Mouse (Mus musculus) stomach, embryonic 14.5 days (tissue): ENCODE data around the gene Cdc20. TPM values are rescaled to one million over a fixed set of nuclear protein-coding genes. Genes with fewer than 3 reads are reported as not detected.
A peak's percentile ranks its signal among the peaks of the same experiment; 100 is the strongest.

ENCODE experiments used
- ATAC-seq: fragments of 200-750 bp; cut with Nextera tagmentation; 2 replicates; pipeline ENCODE4 v1.8.0; 2017; ENCODE audit warnings: low read depth, moderate TSS enrichment; ENCODE audit not compliant: insufficient number of reproducible peaks, insufficient read depth, low FRiP score
- H3K27ac ChIP-seq: fragments of 300-500 bp; sonication (generic); 2 replicates; pipeline ENCODE4 v1.5.1; 2014; ENCODE audit warnings: mild to moderate bottlenecking, low read length, moderate library complexity, mixed read lengths
- H3K27me3 ChIP-seq: fragments of 300-500 bp; sonication (generic); 2 replicates; pipeline ENCODE4 v1.6.1; 2014; ENCODE audit warnings: low read length, control low read depth, mixed read lengths; ENCODE audit not compliant: control insufficient read depth, insufficient read depth
- H3K36me3 ChIP-seq: fragments of 300-500 bp; sonication (generic); 2 replicates; pipeline ENCODE4 v1.6.1; 2014; ENCODE audit warnings: mild to moderate bottlenecking, control low read depth, low read length, moderate library complexity, mixed read lengths; ENCODE audit not compliant: control insufficient read depth, insufficient read depth
- H3K4me1 ChIP-seq: fragments of 300-500 bp; sonication (generic); 2 replicates; pipeline ENCODE4 v1.6.1; 2014; ENCODE audit warnings: low read length, control low read depth, mixed read lengths; ENCODE audit not compliant: control insufficient read depth, insufficient read depth
- H3K4me2 ChIP-seq: fragments of 300-500 bp; sonication (generic); replicated peaks from 2 replicates; pipeline ENCODE4 v1.6.1; 2014; ENCODE audit warnings: low read depth, low read length, control low read depth
- H3K4me3 ChIP-seq: fragments of 300-500 bp; sonication (generic); 2 replicates; pipeline ENCODE4 v1.5.1; 2014; ENCODE audit warnings: low read depth, low read length, control low read depth
- H3K9ac ChIP-seq: fragments of 300-500 bp; sonication (generic); replicated peaks from 2 replicates; pipeline ENCODE4 v1.6.1; 2014; ENCODE audit warnings: low read depth, mild to moderate bottlenecking, control low read depth, low read length, moderate library complexity, mixed read lengths
- H3K9me3 ChIP-seq: fragments of 300-500 bp; sonication (generic); 2 replicates; pipeline ENCODE4 v1.6.1; 2016; ENCODE audit warnings: low read depth, low read length, control low read depth; ENCODE audit not compliant: control insufficient read depth
- WGBS: fragments of 180-500 bp; shearing (Covaris S2); extraction: QIAGEN DNeasy Blood & Tissue Kit; methylation state at CpG from one replicate; pipeline ENCODE4 v1.1.7; 2014; 5-methylcytosine and 5-hydroxymethylcytosine counted together
- polyA plus RNA-seq: library from polyadenylated mRNA; unstranded; fragments of >200 nt; fragmentation: Nextera tagmentation; extraction: Ambion mirVana; gene quantifications from 2 replicates; pipeline ENCODE4 v1.2.1, GENCODE M21; 2014

Gene Cdc20
- polyA plus RNA-seq, 1 experiment from 2014 or later = 230 TPM

DNA sequence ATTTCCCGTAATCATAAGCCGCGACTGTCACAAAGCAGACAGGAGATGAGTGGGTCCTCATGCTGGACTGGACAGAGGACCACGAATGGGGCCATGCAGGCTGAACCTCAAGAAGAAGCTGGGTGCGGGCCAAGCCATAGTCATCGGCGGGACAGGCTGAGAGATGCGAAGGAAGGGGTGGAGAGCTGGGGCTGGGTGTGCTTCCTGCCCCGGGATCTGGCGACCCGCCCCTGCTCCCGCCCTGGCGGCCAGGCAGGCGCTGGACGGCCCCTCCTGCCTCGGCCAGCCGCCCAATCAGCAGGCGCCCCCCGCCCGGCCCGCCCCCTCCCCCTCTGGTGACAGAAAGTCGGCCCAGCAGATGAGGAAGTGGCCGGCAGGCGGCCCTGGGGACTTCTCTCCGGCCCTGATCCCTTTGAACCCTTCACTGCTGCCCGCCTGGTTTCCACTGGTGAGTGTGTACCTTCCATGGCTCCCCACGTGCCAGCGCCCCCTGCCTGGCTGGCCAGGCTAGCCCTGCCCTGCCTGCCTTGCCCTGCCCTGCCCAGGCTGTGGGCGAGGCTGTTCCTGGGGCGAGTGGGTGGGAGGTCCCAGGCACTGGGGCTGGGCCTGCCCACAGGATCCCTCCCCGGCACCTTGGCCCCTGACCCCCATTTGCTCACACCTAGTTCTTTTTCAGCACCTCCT is 9.2 kb downstream of the Cdc20 start, which contains the start of gene Elovl1:
Gene Elovl1, plus strand, starts transcription at position 326 of the 684 bp plus-strand sequence.
- WGBS = under 1% methylated on average over 21 of the region's 31 CpGs
- peak; percentile 96 for ATAC-seq

GRCm38 (mm10) chr4:118427415-118427767 is 9.8 kb downstream of the Cdc20 start:
- WGBS = 3% methylated on average over 5 of the region's 5 CpGs
- no peaks in the 10 kb centered on the region for H3K9me3 ChIP-seq
- H3K4me3 ChIP-seq = peak overlapping the region; percentile 76
- no peaks in the 10 kb centered on the region for H3K27me3 ChIP-seq
- H3K27ac ChIP-seq = peak overlapping the region; percentile 87
- ATAC-seq = no peak
- peak overlapping the region; percentile 88 for H3K4me2 ChIP-seq
- H3K36me3 ChIP-seq = peaks cover 19% of the 10 kb centered on the region
- peaks cover 23% of the 10 kb centered on the region; the same call in 1 of the 2 replicates for H3K4me1 ChIP-seq
- peak overlapping the region; percentile 76; the same call in 1 of the 2 replicates for H3K9ac ChIP-seq

More for the DNA sequence above, 9.2 kb downstream of the Cdc20 start, which contains the start of gene Elovl1:
- Histone ChIP-seq H3K36me3 (peaks cover 21% of the 10 kb centered on the region), H3K9me3 (no peaks in the 10 kb centered on the region), H3K9ac (peak within 1 kb of the TSS; percentile 76), H3K4me2 (peak within 1 kb of the TSS; percentile 88), H3K4me1 (peaks cover 23% of the 10 kb centered on the region; the same call in 1 of the 2 replicates), H3K27ac (peak within 1 kb of the TSS; percentile 87), H3K4me3 (peak within 1 kb of the TSS; percentile 76), H3K27me3 (no peaks in the 10 kb centered on the region)

GRCm38 (mm10) chr4:118425374-118425773 is 11.8 kb downstream of the Cdc20 start:
- Histone ChIP-seq H3K27me3 (no peaks in the 10 kb centered on the region), H3K9me3 (no peaks in the 10 kb centered on the region), H3K27ac (no peak overlapping the region), H3K9ac (no peak overlapping the region), H3K4me2 (no peak overlapping the region), H3K4me1 (peaks cover 23% of the 10 kb centered on the region; the same call in 1 of the 2 replicates), H3K36me3 (peaks cover 6% of the 10 kb centered on the region), H3K4me3 (no peak overlapping the region)
- 93% methylated on average over 1 of the region's 1 CpGs for WGBS
- no peak for ATAC-seq

DNA sequence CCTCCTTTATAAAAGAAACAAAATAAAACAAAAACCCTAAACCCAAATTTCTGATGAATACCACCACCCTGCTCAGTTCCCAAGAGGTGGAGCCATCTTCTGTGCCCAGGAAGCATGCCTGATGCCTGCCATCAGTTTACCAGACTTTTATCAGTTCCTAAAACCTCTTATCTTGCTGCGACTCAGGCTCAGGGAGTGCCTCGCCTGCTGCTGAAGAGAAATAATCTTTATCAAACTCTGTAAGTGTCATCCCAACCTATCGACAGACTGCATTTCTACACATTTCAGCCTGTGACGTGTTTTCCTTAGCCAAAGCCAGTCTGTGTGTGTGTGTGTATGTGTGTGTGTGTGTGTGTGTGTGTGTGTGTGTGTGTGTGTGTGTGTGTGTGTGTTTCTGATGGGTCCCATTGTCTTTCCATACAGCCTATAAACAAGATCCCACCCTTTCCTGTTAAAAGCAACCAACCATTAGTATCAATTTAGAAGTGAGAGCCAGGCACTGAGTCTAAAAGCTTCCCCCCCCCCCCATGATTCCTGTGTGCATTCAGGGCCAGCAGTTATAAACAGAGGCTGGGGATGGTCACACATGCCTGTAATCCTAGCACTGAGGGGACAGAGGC is 12.5 kb downstream of the Cdc20 start:
- no peak for ATAC-seq
- no peak overlapping the region for H3K4me3 ChIP-seq
- 62% methylated on average over 4 of the region's 4 CpGs for WGBS
- no peak overlapping the region for H3K9ac ChIP-seq
- no peaks in the 10 kb centered on the region for H3K9me3 ChIP-seq
- H3K27me3 ChIP-seq = no peaks in the 10 kb centered on the region
- H3K27ac ChIP-seq = no peak overlapping the region
- H3K4me2 ChIP-seq = no peak overlapping the region
- peaks cover 17% of the 10 kb centered on the region; the same call in 1 of the 2 replicates for H3K4me1 ChIP-seq
- H3K36me3 ChIP-seq = peaks cover 10% of the 10 kb centered on the region

DNA sequence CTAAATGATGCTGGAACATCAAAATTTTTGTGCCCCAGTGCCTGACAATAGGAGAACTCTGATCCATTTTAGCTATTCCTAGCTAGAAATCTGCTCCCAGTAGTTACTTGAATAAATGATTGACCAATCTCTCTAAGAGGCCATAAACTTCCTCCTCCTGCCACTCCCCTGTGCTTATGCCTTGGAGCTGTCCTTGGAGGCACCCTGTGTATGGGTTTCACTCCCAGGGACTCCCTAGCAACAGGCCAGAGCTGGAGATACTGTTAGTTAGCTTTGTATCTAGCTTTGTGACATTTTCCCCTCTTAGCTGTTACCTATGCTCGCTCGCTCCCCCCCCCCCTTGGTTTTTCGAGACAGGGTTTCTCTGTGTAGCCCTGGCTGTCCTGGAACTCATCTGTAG is 15.8 kb downstream of the Cdc20 start:
- Histone ChIP-seq H3K4me2 (no peak overlapping the region), H3K36me3 (peaks cover 14% of the 10 kb centered on the region), H3K4me3 (no peak overlapping the region), H3K9ac (no peak overlapping the region), H3K9me3 (no peaks in the 10 kb centered on the region), H3K27me3 (no peaks in the 10 kb centered on the region), H3K4me1 (no peaks in the 10 kb centered on the region), H3K27ac (no peak overlapping the region)
- WGBS = 95% methylated on average over 3 of the region's 3 CpGs
- ATAC-seq = no peak

GRCm38 (mm10) chr4:118417112-118417797 is 19.9 kb downstream of the Cdc20 start:
- H3K27me3 ChIP-seq = no peaks in the 10 kb centered on the region
- H3K4me2 ChIP-seq = no peak overlapping the region
- no peak overlapping the region for H3K9ac ChIP-seq
- H3K27ac ChIP-seq = no peak overlapping the region
- no peak overlapping the region for H3K4me3 ChIP-seq
- H3K9me3 ChIP-seq = no peaks in the 10 kb centered on the region
- no peak for ATAC-seq
- H3K36me3 ChIP-seq = peaks cover 49% of the 10 kb centered on the region
- WGBS = 86% methylated on average over 13 of the region's 13 CpGs
- no peaks in the 10 kb centered on the region for H3K4me1 ChIP-seq

DNA sequence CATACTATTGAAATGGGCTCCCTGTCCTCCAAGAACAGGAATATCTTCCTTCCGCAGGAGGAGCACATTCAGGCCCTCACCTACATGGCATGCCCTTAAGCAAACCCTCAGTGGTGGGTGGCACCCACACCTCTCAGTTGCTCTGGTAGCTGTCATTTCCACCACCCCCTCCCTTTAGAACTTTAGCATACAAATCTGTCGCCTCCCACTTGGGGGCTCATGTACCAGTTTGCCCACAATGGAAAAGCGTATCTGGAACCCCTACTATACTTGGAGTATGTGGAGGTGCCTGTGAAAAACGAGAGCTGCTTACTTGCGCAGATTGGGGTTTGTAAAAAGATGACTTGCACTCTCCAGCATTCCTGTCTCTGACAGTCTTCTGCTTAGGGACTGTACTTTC is 20.8 kb downstream of the Cdc20 start:
- H3K4me2 ChIP-seq = no peak overlapping the region
- WGBS = 92% methylated on average over 5 of the region's 5 CpGs
- peaks cover 58% of the 10 kb centered on the region for H3K36me3 ChIP-seq
- no peaks in the 10 kb centered on the region for H3K27me3 ChIP-seq
- no peaks in the 10 kb centered on the region for H3K9me3 ChIP-seq
- no peak overlapping the region for H3K4me3 ChIP-seq
- no peak overlapping the region for H3K9ac ChIP-seq
- no peak for ATAC-seq
- no peaks in the 10 kb centered on the region for H3K4me1 ChIP-seq
- H3K27ac ChIP-seq = no peak overlapping the region

- ATAC-seq = no peak
- 86% methylated on average over 2 of the region's 2 CpGs for WGBS
- H3K4me3 ChIP-seq = no peak overlapping the region
Measured at GRCm38 (mm10) chr4:118415779-118416178, 21.4 kb downstream of the Cdc20 start.

More at GRCm38 (mm10) chr4:118415779-118416178, 21.4 kb downstream of the Cdc20 start:
- no peaks in the 10 kb centered on the region for H3K4me1 ChIP-seq
- H3K4me2 ChIP-seq = no peak overlapping the region
- peaks cover 59% of the 10 kb centered on the region for H3K36me3 ChIP-seq
- no peak overlapping the region for H3K27ac ChIP-seq
- no peaks in the 10 kb centered on the region for H3K27me3 ChIP-seq
- H3K9ac ChIP-seq = no peak overlapping the region
- H3K9me3 ChIP-seq = no peaks in the 10 kb centered on the region
